Mouse (Mus musculus) brown adipose tissue, adult 24 weeks (tissue): ENCODE results near the gene Trdmt1. TPM values are rescaled to one million over a fixed set of nuclear protein-coding genes. Genes with fewer than 3 reads are reported as not detected.

Source experiments
- H3K27ac ChIP-seq: fragments of 200-500 bp; replicated peaks from 2 replicates; pipeline ENCODE4 v1.5.1; 2012; ENCODE audit warnings: low read depth, mild to moderate bottlenecking, low read length
- H3K4me1 ChIP-seq: fragments of 200-500 bp; 2 replicates; pipeline ENCODE4 v1.6.1; 2012; ENCODE audit warnings: low read length, mixed read lengths; ENCODE audit not compliant: control insufficient read depth, insufficient read depth, insufficient read length
- H3K4me3 ChIP-seq: fragments of 200-500 bp; 2 replicates; pipeline ENCODE4 v1.5.1; 2012; ENCODE audit warnings: low read depth, mild to moderate bottlenecking, low read length, moderate library complexity; ENCODE audit not compliant: insufficient read depth
- polyA plus RNA-seq: library from polyadenylated mRNA; stranded (reverse); fragments of >200 nt; gene quantifications from 2 replicates; pipeline ENCODE4 v1.2.4, GENCODE M21; 2012; ENCODE audit not compliant: missing spikeins, insufficient read depth, insufficient read length

Trdmt1 gene
- polyA plus RNA-seq, 1 experiment: 2.3 TPM

DNA sequence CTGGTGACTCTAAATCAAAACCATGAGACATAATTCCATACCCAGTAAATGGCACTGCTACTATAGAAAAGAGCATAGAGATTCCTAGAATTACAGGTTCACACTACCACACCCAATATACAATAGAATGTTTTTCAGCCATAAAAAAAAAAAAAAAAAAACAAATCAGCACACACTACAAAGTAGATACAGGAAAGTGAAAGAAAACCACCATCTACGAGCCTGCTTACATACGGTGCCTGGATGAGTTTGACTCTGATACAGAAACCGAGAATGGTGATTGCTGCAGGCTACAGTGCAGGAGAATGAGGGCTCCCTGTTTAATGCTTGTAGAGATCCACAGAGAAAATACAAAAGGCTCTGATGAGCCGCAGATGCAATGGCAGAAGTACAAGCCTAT, 51.5 kb downstream of the Trdmt1 start:
- no peaks in the 10 kb centered on the region for H3K4me1 ChIP-seq
- no peak overlapping the region for H3K27ac ChIP-seq
- H3K4me3 ChIP-seq: no peak overlapping the region

DNA sequence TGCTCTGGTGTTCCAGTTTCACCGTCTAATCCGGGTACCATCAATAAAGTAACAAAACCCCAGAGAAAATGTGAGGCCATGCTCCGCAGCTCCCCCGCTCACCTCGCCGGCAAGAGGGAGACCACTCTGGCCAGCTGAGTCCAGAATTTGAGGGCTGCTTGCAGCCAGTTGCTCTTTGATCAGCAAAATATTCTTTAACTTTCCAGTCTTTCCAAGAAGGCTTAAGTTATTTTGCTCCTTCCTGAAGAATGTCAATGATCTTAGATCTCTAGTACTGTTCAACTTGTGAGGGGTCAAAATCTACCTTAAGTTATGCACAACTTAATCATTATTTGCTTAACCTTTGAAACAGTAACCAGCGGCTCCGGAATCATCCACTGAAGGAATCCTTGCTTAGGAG, 52.7 kb downstream of the Trdmt1 start, which contains the start of gene Cubn:
Gene Cubn (minus strand): TSS at position 80 of the 400 bp plus-strand sequence.
- H3K4me1 ChIP-seq: no peaks in the 10 kb centered on the region
- H3K27ac ChIP-seq: no peak within 1 kb of the TSS
- H3K4me3 ChIP-seq: no peak within 1 kb of the TSS

- no peaks in the 10 kb centered on the region for H3K4me1 ChIP-seq
- H3K4me3 ChIP-seq: no peak overlapping the region
- no peak overlapping the region for H3K27ac ChIP-seq
These were observed 54.0 kb downstream of the Trdmt1 start for GRCm38 (mm10) chr2:13490480-13490879.

GRCm38 (mm10) chr2:13486470-13486869, 58.0 kb downstream of the Trdmt1 start:
- Histone ChIP-seq H3K27ac (no peak overlapping the region), H3K4me1 (no peaks in the 10 kb centered on the region), H3K4me3 (no peak overlapping the region)

GRCm38 (mm10) chr2:13484566-13484965, 59.9 kb downstream of the Trdmt1 start:
- no peaks in the 10 kb centered on the region for H3K4me1 ChIP-seq
- no peak overlapping the region for H3K27ac ChIP-seq
- H3K4me3 ChIP-seq: no peak overlapping the region

- no peak overlapping the region for H3K4me3 ChIP-seq
- no peaks in the 10 kb centered on the region for H3K4me1 ChIP-seq
- no peak overlapping the region for H3K27ac ChIP-seq
These were observed 63.7 kb downstream of the Trdmt1 start for GRCm38 (mm10) chr2:13480744-13481143.

DNA sequence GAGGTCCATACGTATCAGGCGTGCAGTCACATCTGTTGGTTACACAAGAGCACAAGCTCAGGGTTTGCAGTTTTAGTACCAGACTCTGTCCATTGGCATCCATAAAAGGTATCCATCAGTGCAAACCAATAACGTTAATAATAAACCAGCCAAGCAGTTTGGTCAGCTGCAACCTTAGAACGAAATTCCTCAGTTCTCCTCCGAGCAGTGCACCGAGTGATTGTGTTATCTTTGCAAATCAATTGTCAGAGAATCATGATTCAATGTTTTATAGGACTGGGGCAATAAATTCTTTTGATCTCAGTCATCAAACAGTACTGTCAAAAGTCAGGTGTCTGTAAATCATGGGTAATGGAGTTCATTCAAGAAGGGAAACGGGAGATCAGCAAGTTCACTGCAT, 65.3 kb downstream of the Trdmt1 start:
- Histone ChIP-seq H3K4me3 (no peak overlapping the region), H3K27ac (no peak overlapping the region), H3K4me1 (no peaks in the 10 kb centered on the region)

DNA sequence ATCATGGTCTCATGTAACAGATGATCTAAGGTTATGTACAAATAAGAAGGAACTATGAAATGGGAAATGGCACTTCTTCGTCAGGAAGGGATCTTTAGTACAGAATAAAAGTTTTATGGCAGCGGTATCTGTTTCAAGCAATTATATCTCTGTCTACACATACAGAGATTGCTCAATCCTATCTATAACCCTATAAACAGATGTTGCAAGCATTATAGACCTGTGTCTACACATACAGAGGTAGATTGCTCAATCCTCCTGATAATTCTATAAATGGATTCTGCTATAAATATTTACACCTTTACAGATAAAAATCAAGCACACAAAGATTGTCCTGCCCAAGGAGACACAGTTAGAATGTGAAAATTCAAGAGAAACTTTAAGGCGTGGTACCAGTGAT, 74.4 kb downstream of the Trdmt1 start:
- Histone ChIP-seq H3K27ac (no peak overlapping the region), H3K4me1 (no peaks in the 10 kb centered on the region), H3K4me3 (no peak overlapping the region)

GRCm38 (mm10) chr2:13469641-13470040, 74.8 kb downstream of the Trdmt1 start:
- Histone ChIP-seq H3K4me1 (no peaks in the 10 kb centered on the region), H3K27ac (no peak overlapping the region), H3K4me3 (no peak overlapping the region)

DNA sequence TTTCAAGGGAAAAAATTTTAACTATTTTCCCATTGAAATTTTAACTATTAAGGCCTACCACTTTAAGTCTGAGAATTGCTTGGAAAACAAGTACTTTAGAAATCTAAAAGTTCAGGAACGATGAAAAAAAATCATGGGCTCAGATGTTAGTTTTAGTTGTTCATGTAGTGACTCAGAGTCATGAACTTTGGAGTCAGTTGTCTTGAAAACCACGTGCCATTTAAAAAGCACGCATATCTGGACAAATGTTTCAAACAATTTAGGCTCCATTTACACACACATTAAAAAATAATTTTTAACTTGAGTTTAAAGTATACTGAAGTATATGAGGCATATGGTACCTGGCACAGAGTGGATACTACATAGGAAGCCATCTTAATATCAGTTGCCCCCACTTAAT, 77.8 kb downstream of the Trdmt1 start:
- no peaks in the 10 kb centered on the region for H3K4me1 ChIP-seq
- no peak overlapping the region for H3K4me3 ChIP-seq
- H3K27ac ChIP-seq: no peak overlapping the region

Other genes starting within 250 kb of the Trdmt1 start
- gene Cubn, start 52.9 kb downstream of the Trdmt1 start, polyA plus RNA-seq: not detected in 2 replicates
- gene Vim, start 29.3 kb upstream of the Trdmt1 start, polyA plus RNA-seq: 877 and 955 TPM in 2 replicates
- 1.1 TPM in 2 replicates for gene St8sia6, start 249.4 kb upstream of the Trdmt1 start, polyA plus RNA-seq